Mouse (Mus musculus): ENCODE results near the gene Ccdc144b. TPM values are rescaled to one million over a fixed set of nuclear protein-coding genes. Genes with fewer than 3 reads are reported as not detected.

The Ccdc144b gene
- polyA plus RNA-seq, 1 experiment from 2014 or later = not detected

- Histone ChIP-seq H3K27me3 (ENCODE audit: insufficient read depth, low read length) (no peaks in the 10 kb centered on the region), H3K9ac (no peak overlapping the region), H3K9me3 (ENCODE audit: low read depth, low read length) (no peaks in the 10 kb centered on the region), H3K4me3 (ENCODE audit: low read depth, low read length) (no peak overlapping the region), H3K27ac (ENCODE audit: low read depth) (no peak overlapping the region), H3K4me1 (ENCODE audit: insufficient read depth) (no peaks in the 10 kb centered on the region), H3K4me2 (no peak overlapping the region), H3K36me3 (ENCODE audit: insufficient read depth) (peaks cover 92% of the 10 kb centered on the region)
- no peak for DNase-seq
- TF ChIP-seq CTCF (IDR thresholded peaks at IDR 0.05; ENCODE audit: low read depth) = no peak
- ATAC-seq (ENCODE audit: insufficient read depth) = no peak
- 86% methylated on average over 3 of the region's 3 CpGs for WGBS
Measured at GRCm38 (mm10) chr3:36077386-36077785, 24.0 kb upstream of the Ccdc144b start.

GRCm38 (mm10) chr3:36075466-36075865 lies 22.1 kb upstream of the Ccdc144b start:
- Histone ChIP-seq H3K4me1 (ENCODE audit: insufficient read depth) (no peaks in the 10 kb centered on the region), H3K4me2 (no peak overlapping the region), H3K27ac (ENCODE audit: low read depth) (no peak overlapping the region), H3K9me3 (ENCODE audit: low read depth, low read length) (no peaks in the 10 kb centered on the region), H3K4me3 (ENCODE audit: low read depth, low read length) (no peak overlapping the region), H3K36me3 (ENCODE audit: insufficient read depth) (peaks cover 77% of the 10 kb centered on the region), H3K9ac (no peak overlapping the region), H3K27me3 (ENCODE audit: insufficient read depth, low read length) (no peaks in the 10 kb centered on the region)
- no peak for DNase-seq
- TF ChIP-seq CTCF (IDR thresholded peaks at IDR 0.05; ENCODE audit: low read depth) = no peak
- WGBS = 93% methylated on average over 6 of the region's 6 CpGs
- no peak for ATAC-seq (ENCODE audit: insufficient read depth)

- no peak overlapping the region for H3K9ac ChIP-seq
- no peak for TF ChIP-seq CTCF (IDR thresholded peaks at IDR 0.05; ENCODE audit: low read depth)
- H3K27me3 ChIP-seq (ENCODE audit: insufficient read depth, low read length) = no peaks in the 10 kb centered on the region
- no peak overlapping the region for H3K4me3 ChIP-seq (ENCODE audit: low read depth, low read length)
- peaks cover 65% of the 10 kb centered on the region for H3K36me3 ChIP-seq (ENCODE audit: insufficient read depth)
- 91% methylated on average over 6 of the region's 6 CpGs for WGBS
- no peaks in the 10 kb centered on the region for H3K4me1 ChIP-seq (ENCODE audit: insufficient read depth)
- ATAC-seq (ENCODE audit: insufficient read depth) (no peak), DNase-seq (no peak)
- no peak overlapping the region for H3K4me2 ChIP-seq
- H3K9me3 ChIP-seq (ENCODE audit: low read depth, low read length) = no peaks in the 10 kb centered on the region
- H3K27ac ChIP-seq (ENCODE audit: low read depth) = no peak overlapping the region
Measured at GRCm38 (mm10) chr3:36074231-36074630, 20.9 kb upstream of the Ccdc144b start.

- Histone ChIP-seq H3K4me1 (ENCODE audit: insufficient read depth) (0 out of 2 replicates have a peak, but pooled peaks cover 7% of the 10 kb centered on the region), H3K4me3 (ENCODE audit: low read depth, low read length) (no peak overlapping the region), H3K36me3 (ENCODE audit: insufficient read depth) (peaks cover 37% of the 10 kb centered on the region), H3K9ac (no peak overlapping the region), H3K9me3 (ENCODE audit: low read depth, low read length) (no peaks in the 10 kb centered on the region), H3K27me3 (ENCODE audit: insufficient read depth, low read length) (no peaks in the 10 kb centered on the region), H3K27ac (ENCODE audit: low read depth) (no peak overlapping the region), H3K4me2 (no peak overlapping the region)
- 87% methylated on average over 5 of the region's 5 CpGs for WGBS
- no peak for TF ChIP-seq CTCF (IDR thresholded peaks at IDR 0.05; ENCODE audit: low read depth)
- no peak for ATAC-seq (ENCODE audit: insufficient read depth)
- no peak for DNase-seq
Measured at GRCm38 (mm10) chr3:36071047-36071446, 17.7 kb upstream of the Ccdc144b start.

GRCm38 (mm10) chr3:36070436-36070835 lies 17.1 kb upstream of the Ccdc144b start:
- Histone ChIP-seq H3K4me3 (ENCODE audit: low read depth, low read length) (no peak overlapping the region), H3K27me3 (ENCODE audit: insufficient read depth, low read length) (no peaks in the 10 kb centered on the region), H3K4me1 (ENCODE audit: insufficient read depth) (0 out of 2 replicates have a peak, but pooled peaks cover 7% of the 10 kb centered on the region), H3K27ac (ENCODE audit: low read depth) (no peak overlapping the region), H3K9me3 (ENCODE audit: low read depth, low read length) (no peaks in the 10 kb centered on the region), H3K9ac (no peak overlapping the region), H3K4me2 (no peak overlapping the region), H3K36me3 (ENCODE audit: insufficient read depth) (peaks cover 31% of the 10 kb centered on the region)
- TF ChIP-seq CTCF (IDR thresholded peaks at IDR 0.05; ENCODE audit: low read depth) = no peak
- DNase-seq (no peak), ATAC-seq (ENCODE audit: insufficient read depth) (no peak)
- WGBS = 95% methylated on average over 4 of the region's 4 CpGs

GRCm38 (mm10) chr3:36067731-36068130 lies 14.4 kb upstream of the Ccdc144b start:
- DNase-seq (no peak), ATAC-seq (ENCODE audit: insufficient read depth) (no peak)
- Histone ChIP-seq H3K9ac (no peak overlapping the region), H3K36me3 (ENCODE audit: insufficient read depth) (peaks cover 8% of the 10 kb centered on the region; the same call in 1 of the 2 replicates), H3K4me1 (ENCODE audit: insufficient read depth) (0 out of 2 replicates have a peak, but pooled peaks cover 7% of the 10 kb centered on the region), H3K9me3 (ENCODE audit: low read depth, low read length) (no peaks in the 10 kb centered on the region), H3K27ac (ENCODE audit: low read depth) (no peak overlapping the region), H3K27me3 (ENCODE audit: insufficient read depth, low read length) (no peaks in the 10 kb centered on the region), H3K4me3 (ENCODE audit: low read depth, low read length) (no peak overlapping the region), H3K4me2 (no peak overlapping the region; the same call in 1 of the 2 replicates)
- TF ChIP-seq CTCF (IDR thresholded peaks at IDR 0.05; ENCODE audit: low read depth) = no peak
- 79% methylated on average over 6 of the region's 6 CpGs for WGBS

GRCm38 (mm10) chr3:36065843-36066651 lies 12.7 kb upstream of the Ccdc144b start, which contains the start of gene Acad9:
Gene Acad9 (plus strand): TSS chr3:36065979.
- 0% methylated on average over 49 of the region's 49 CpGs for WGBS

More at GRCm38 (mm10) chr3:36065843-36066651, 12.7 kb upstream of the Ccdc144b start, which contains the start of gene Acad9:
- Histone ChIP-seq H3K4me3 (ENCODE audit: low read depth, low read length) (peak within 1 kb of the TSS; percentile 83), H3K9ac (peak within 1 kb of the TSS; percentile 86), H3K4me2 (peak within 1 kb of the TSS; percentile 81), H3K4me1 (ENCODE audit: insufficient read depth) (0 out of 2 replicates have a peak, but pooled peaks cover 7% of the 10 kb centered on the region), H3K36me3 (ENCODE audit: insufficient read depth) (peaks cover 4% of the 10 kb centered on the region; the same call in 1 of the 2 replicates), H3K9me3 (ENCODE audit: low read depth, low read length) (no peaks in the 10 kb centered on the region), H3K27me3 (ENCODE audit: insufficient read depth, low read length) (0 out of 2 replicates have a peak, but pooled peaks cover 4% of the 10 kb centered on the region), H3K27ac (ENCODE audit: low read depth) (peak within 1 kb of the TSS; percentile 70; the same call in 1 of the 2 replicates)
- TF ChIP-seq CTCF (IDR thresholded peaks at IDR 0.05; ENCODE audit: low read depth) = no peak
- DNase-seq (peak; percentile 98), ATAC-seq (ENCODE audit: insufficient read depth) (peak; percentile 98)

All from lung, embryonic 14.5 days (tissue).